Mouse (Mus musculus): ENCODE results near the gene Lgals12. TPM values are rescaled to one million over a fixed set of nuclear protein-coding genes. Genes with fewer than 3 reads are reported as not detected.

Gene Lgals12
- polyA plus RNA-seq, 1 experiment from 2014 or later: 1.2 TPM

GRCm38 (mm10) chr19:7569650-7570049 lies 37.3 kb downstream of the Lgals12 start:
- 86% methylated on average over 5 of the region's 5 CpGs for WGBS
- no peak for ATAC-seq (ENCODE audit: low FRiP score, low TSS enrichment)
- H3K27ac ChIP-seq (ENCODE audit: low read depth, low read length): no peak overlapping the region
- H3K27me3 ChIP-seq (ENCODE audit: control insufficient read depth, insufficient read depth, low read length): no peaks in the 10 kb centered on the region
- H3K9ac ChIP-seq (ENCODE audit: low read depth, low read length): no peak overlapping the region
- H3K9me3 ChIP-seq (ENCODE audit: control insufficient read depth, low read length): no peaks in the 10 kb centered on the region
- no peak overlapping the region for H3K4me3 ChIP-seq (ENCODE audit: low read length)
- no peaks in the 10 kb centered on the region for H3K4me1 ChIP-seq (ENCODE audit: control insufficient read depth, insufficient read depth, low read length)
- H3K36me3 ChIP-seq (ENCODE audit: control insufficient read depth, insufficient read depth, low read length): no peaks in the 10 kb centered on the region
- no peak overlapping the region for H3K4me2 ChIP-seq (replicated peaks; ENCODE audit: low read depth, low read length)

GRCm38 (mm10) chr19:7568364-7568763 lies 38.6 kb downstream of the Lgals12 start:
- H3K27ac ChIP-seq (ENCODE audit: low read depth, low read length): no peak overlapping the region
- no peak overlapping the region for H3K4me2 ChIP-seq (replicated peaks; ENCODE audit: low read depth, low read length)

GRCm38 (mm10) chr19:7566826-7567225 lies 40.2 kb downstream of the Lgals12 start:
- H3K9ac ChIP-seq (ENCODE audit: low read depth, low read length): no peak overlapping the region
- no peak for ATAC-seq (ENCODE audit: low FRiP score, low TSS enrichment)
- H3K27ac ChIP-seq (ENCODE audit: low read depth, low read length): no peak overlapping the region
- no peaks in the 10 kb centered on the region for H3K4me1 ChIP-seq (ENCODE audit: control insufficient read depth, insufficient read depth, low read length)
- WGBS: 87% methylated on average over 3 of the region's 3 CpGs
- H3K27me3 ChIP-seq (ENCODE audit: control insufficient read depth, insufficient read depth, low read length): no peaks in the 10 kb centered on the region
- no peaks in the 10 kb centered on the region for H3K9me3 ChIP-seq (ENCODE audit: control insufficient read depth, low read length)
- H3K4me2 ChIP-seq (replicated peaks; ENCODE audit: low read depth, low read length): no peak overlapping the region
- H3K36me3 ChIP-seq (ENCODE audit: control insufficient read depth, insufficient read depth, low read length): no peaks in the 10 kb centered on the region
- no peak overlapping the region for H3K4me3 ChIP-seq (ENCODE audit: low read length)

More at GRCm38 (mm10) chr19:7568364-7568763, 38.6 kb downstream of the Lgals12 start:
- H3K36me3 ChIP-seq (ENCODE audit: control insufficient read depth, insufficient read depth, low read length): no peaks in the 10 kb centered on the region
- no peaks in the 10 kb centered on the region for H3K4me1 ChIP-seq (ENCODE audit: control insufficient read depth, insufficient read depth, low read length)
- H3K4me3 ChIP-seq (ENCODE audit: low read length): no peak overlapping the region
- 13% methylated on average over 3 of the region's 3 CpGs for WGBS
- no peak overlapping the region for H3K9ac ChIP-seq (ENCODE audit: low read depth, low read length)
- H3K27me3 ChIP-seq (ENCODE audit: control insufficient read depth, insufficient read depth, low read length): no peaks in the 10 kb centered on the region
- no peaks in the 10 kb centered on the region for H3K9me3 ChIP-seq (ENCODE audit: control insufficient read depth, low read length)
- ATAC-seq (ENCODE audit: low FRiP score, low TSS enrichment): no peak

- no peak overlapping the region for H3K27ac ChIP-seq (ENCODE audit: low read depth, low read length)
- no peak overlapping the region for H3K9ac ChIP-seq (ENCODE audit: low read depth, low read length)
- no peaks in the 10 kb centered on the region for H3K4me1 ChIP-seq (ENCODE audit: control insufficient read depth, insufficient read depth, low read length)
- H3K4me3 ChIP-seq (ENCODE audit: low read length): no peak overlapping the region
- no peaks in the 10 kb centered on the region for H3K27me3 ChIP-seq (ENCODE audit: control insufficient read depth, insufficient read depth, low read length)
- WGBS: 68% methylated on average over 1 of the region's 1 CpGs
- H3K4me2 ChIP-seq (replicated peaks; ENCODE audit: low read depth, low read length): no peak overlapping the region
- H3K36me3 ChIP-seq (ENCODE audit: control insufficient read depth, insufficient read depth, low read length): no peaks in the 10 kb centered on the region
- no peaks in the 10 kb centered on the region for H3K9me3 ChIP-seq (ENCODE audit: control insufficient read depth, low read length)
- no peak for ATAC-seq (ENCODE audit: low FRiP score, low TSS enrichment)
Observed at GRCm38 (mm10) chr19:7564457-7564856, 42.5 kb downstream of the Lgals12 start.

GRCm38 (mm10) chr19:7563676-7564075 lies 43.3 kb downstream of the Lgals12 start:
- H3K9me3 ChIP-seq (ENCODE audit: control insufficient read depth, low read length): no peaks in the 10 kb centered on the region
- H3K9ac ChIP-seq (ENCODE audit: low read depth, low read length): no peak overlapping the region
- no peaks in the 10 kb centered on the region for H3K27me3 ChIP-seq (ENCODE audit: control insufficient read depth, insufficient read depth, low read length)
- WGBS: 85% methylated on average over 2 of the region's 2 CpGs
- no peaks in the 10 kb centered on the region for H3K4me1 ChIP-seq (ENCODE audit: control insufficient read depth, insufficient read depth, low read length)
- H3K4me2 ChIP-seq (replicated peaks; ENCODE audit: low read depth, low read length): no peak overlapping the region
- ATAC-seq (ENCODE audit: low FRiP score, low TSS enrichment): no peak
- H3K36me3 ChIP-seq (ENCODE audit: control insufficient read depth, insufficient read depth, low read length): no peaks in the 10 kb centered on the region
- no peak overlapping the region for H3K4me3 ChIP-seq (ENCODE audit: low read length)
- H3K27ac ChIP-seq (ENCODE audit: low read depth, low read length): no peak overlapping the region

GRCm38 (mm10) chr19:7562601-7563129 lies 44.3 kb downstream of the Lgals12 start:
- Histone ChIP-seq H3K4me1 (ENCODE audit: control insufficient read depth, insufficient read depth, low read length) (peaks cover 3% of the 10 kb centered on the region; the same call in 1 of the 2 replicates), H3K27ac (ENCODE audit: low read depth, low read length) (no peak overlapping the region), H3K9ac (ENCODE audit: low read depth, low read length) (no peak overlapping the region), H3K4me2 (replicated peaks; ENCODE audit: low read depth, low read length) (no peak overlapping the region), H3K9me3 (ENCODE audit: control insufficient read depth, low read length) (no peaks in the 10 kb centered on the region), H3K27me3 (ENCODE audit: control insufficient read depth, insufficient read depth, low read length) (no peaks in the 10 kb centered on the region), H3K36me3 (ENCODE audit: control insufficient read depth, insufficient read depth, low read length) (no peaks in the 10 kb centered on the region), H3K4me3 (ENCODE audit: low read length) (no peak overlapping the region)
- no peak for ATAC-seq (ENCODE audit: low FRiP score, low TSS enrichment)
- 82% methylated on average over 10 of the region's 10 CpGs for WGBS

- Histone ChIP-seq H3K36me3 (ENCODE audit: control insufficient read depth, insufficient read depth, low read length) (no peaks in the 10 kb centered on the region), H3K27me3 (ENCODE audit: control insufficient read depth, insufficient read depth, low read length) (no peaks in the 10 kb centered on the region), H3K4me2 (replicated peaks; ENCODE audit: low read depth, low read length) (no peak overlapping the region), H3K4me3 (ENCODE audit: low read length) (no peak overlapping the region), H3K9ac (ENCODE audit: low read depth, low read length) (no peak overlapping the region), H3K4me1 (ENCODE audit: control insufficient read depth, insufficient read depth, low read length) (peaks cover 3% of the 10 kb centered on the region; the same call in 1 of the 2 replicates), H3K9me3 (ENCODE audit: control insufficient read depth, low read length) (no peaks in the 10 kb centered on the region), H3K27ac (ENCODE audit: low read depth, low read length) (no peak overlapping the region)
- 70% methylated on average over 3 of the region's 3 CpGs for WGBS
- no peak for ATAC-seq (ENCODE audit: low FRiP score, low TSS enrichment)
Observed at GRCm38 (mm10) chr19:7561456-7561855, 45.5 kb downstream of the Lgals12 start.

GRCm38 (mm10) chr19:7559986-7560385 lies 47.0 kb downstream of the Lgals12 start:
- ATAC-seq (ENCODE audit: low FRiP score, low TSS enrichment): no peak
- Histone ChIP-seq H3K27ac (ENCODE audit: low read depth, low read length) (no peak overlapping the region), H3K9me3 (ENCODE audit: control insufficient read depth, low read length) (no peaks in the 10 kb centered on the region), H3K27me3 (ENCODE audit: control insufficient read depth, insufficient read depth, low read length) (no peaks in the 10 kb centered on the region), H3K4me3 (ENCODE audit: low read length) (no peak overlapping the region), H3K4me1 (ENCODE audit: control insufficient read depth, insufficient read depth, low read length) (peaks cover 3% of the 10 kb centered on the region; the same call in 1 of the 2 replicates), H3K4me2 (replicated peaks; ENCODE audit: low read depth, low read length) (no peak overlapping the region), H3K36me3 (ENCODE audit: control insufficient read depth, insufficient read depth, low read length) (no peaks in the 10 kb centered on the region), H3K9ac (ENCODE audit: low read depth, low read length) (no peak overlapping the region)
- WGBS: 56% methylated on average over 4 of the region's 4 CpGs

GRCm38 (mm10) chr19:7558675-7559074 lies 48.3 kb downstream of the Lgals12 start:
- Histone ChIP-seq H3K9me3 (ENCODE audit: control insufficient read depth, low read length) (no peaks in the 10 kb centered on the region), H3K4me2 (replicated peaks; ENCODE audit: low read depth, low read length) (no peak overlapping the region), H3K9ac (ENCODE audit: low read depth, low read length) (no peak overlapping the region), H3K36me3 (ENCODE audit: control insufficient read depth, insufficient read depth, low read length) (no peaks in the 10 kb centered on the region), H3K27me3 (ENCODE audit: control insufficient read depth, insufficient read depth, low read length) (no peaks in the 10 kb centered on the region), H3K4me3 (ENCODE audit: low read length) (no peak overlapping the region), H3K27ac (ENCODE audit: low read depth, low read length) (no peak overlapping the region), H3K4me1 (ENCODE audit: control insufficient read depth, insufficient read depth, low read length) (peaks cover 3% of the 10 kb centered on the region; the same call in 1 of the 2 replicates)
- ATAC-seq (ENCODE audit: low FRiP score, low TSS enrichment): no peak
- WGBS: 75% methylated on average over 4 of the region's 4 CpGs

Measured in kidney, embryonic 14.5 days (tissue).